Mouse (Mus musculus) right cerebral cortex, postnatal 36 days (tissue): ENCODE data around the gene Arhgef10l.
A peak's percentile ranks its signal among the peaks of the same experiment; 100 is the strongest.
"Not testable (repeated sequence)": the region's sequence is repeated elsewhere in the genome, so short reads cannot be mapped to it uniquely, and the experiment has no call there.

ENCODE experiments used
- DNase-seq, 2 experiments: peaks; one replicate each; pipeline ENCODE4 v3.0.0; 2022; ENCODE audit warnings: low spot score in 2 of 2, mixed read lengths in 1 of 2

The Arhgef10l gene

GRCm38 (mm10) chr4:140572376-140572775, 93.4 kb downstream of the Arhgef10l start:
- no peak for DNase-seq

- DNase-seq, result no peak
Observed at GRCm38 (mm10) chr4:140569394-140569793, 96.4 kb downstream of the Arhgef10l start.

GRCm38 (mm10) chr4:140567911-140568480, 97.8 kb downstream of the Arhgef10l start:
- no peak for DNase-seq

- no peak for DNase-seq
Observed at GRCm38 (mm10) chr4:140566785-140567184, 99.0 kb downstream of the Arhgef10l start.

- not testable (repeated sequence) for DNase-seq
Observed at GRCm38 (mm10) chr4:140564459-140564858, 101.4 kb downstream of the Arhgef10l start.

- DNase-seq, result no peak
Observed at GRCm38 (mm10) chr4:140562461-140563178, 103.2 kb downstream of the Arhgef10l start.

GRCm38 (mm10) chr4:140561744-140562143, 104.1 kb downstream of the Arhgef10l start:
- no peak for DNase-seq

GRCm38 (mm10) chr4:140559862-140560261, 106.0 kb downstream of the Arhgef10l start:
- no peak for DNase-seq

GRCm38 (mm10) chr4:140558193-140558592, 107.6 kb downstream of the Arhgef10l start:
- no peak for DNase-seq

GRCm38 (mm10) chr4:140556561-140556960, 109.3 kb downstream of the Arhgef10l start:
- DNase-seq, result no peak

- peak; percentile 45 to 48 for DNase-seq
Observed at GRCm38 (mm10) chr4:140555273-140555672, 110.5 kb downstream of the Arhgef10l start.

- DNase-seq, result no peak
Observed at GRCm38 (mm10) chr4:140554552-140554951, 111.3 kb downstream of the Arhgef10l start.

- no peak for DNase-seq
Observed at GRCm38 (mm10) chr4:140551766-140552165, 114.0 kb downstream of the Arhgef10l start.

- no peak for DNase-seq
Observed at GRCm38 (mm10) chr4:140550670-140551069, 115.1 kb downstream of the Arhgef10l start.

- DNase-seq, result no peak
Observed at GRCm38 (mm10) chr4:140549975-140550374, 115.8 kb downstream of the Arhgef10l start.

GRCm38 (mm10) chr4:140547488-140547887, 118.3 kb downstream of the Arhgef10l start:
- DNase-seq, result no peak

GRCm38 (mm10) chr4:140539125-140539524, 126.7 kb downstream of the Arhgef10l start:
- DNase-seq, result peak in 1 of 2 experiments; percentile 41

- no peak for DNase-seq
Observed at GRCm38 (mm10) chr4:140537561-140538021, 128.2 kb downstream of the Arhgef10l start.

GRCm38 (mm10) chr4:140535323-140535722, 130.5 kb downstream of the Arhgef10l start:
- DNase-seq, result no peak

GRCm38 (mm10) chr4:140532270-140532669, 133.5 kb downstream of the Arhgef10l start:
- DNase-seq, result no peak

GRCm38 (mm10) chr4:140531024-140531423, 134.8 kb downstream of the Arhgef10l start:
- DNase-seq, result no peak

GRCm38 (mm10) chr4:140529735-140530134, 136.1 kb downstream of the Arhgef10l start:
- DNase-seq, result no peak

- no peak for DNase-seq
Observed at GRCm38 (mm10) chr4:140528443-140528842, 137.4 kb downstream of the Arhgef10l start.
